Mouse (Mus musculus): ENCODE data around the gene C130079G13Rik.
"Not testable (repeated sequence)": the region's sequence is repeated elsewhere in the genome, so short reads cannot be mapped to it uniquely, and the experiment has no call there.

C130079G13Rik gene

DNA sequence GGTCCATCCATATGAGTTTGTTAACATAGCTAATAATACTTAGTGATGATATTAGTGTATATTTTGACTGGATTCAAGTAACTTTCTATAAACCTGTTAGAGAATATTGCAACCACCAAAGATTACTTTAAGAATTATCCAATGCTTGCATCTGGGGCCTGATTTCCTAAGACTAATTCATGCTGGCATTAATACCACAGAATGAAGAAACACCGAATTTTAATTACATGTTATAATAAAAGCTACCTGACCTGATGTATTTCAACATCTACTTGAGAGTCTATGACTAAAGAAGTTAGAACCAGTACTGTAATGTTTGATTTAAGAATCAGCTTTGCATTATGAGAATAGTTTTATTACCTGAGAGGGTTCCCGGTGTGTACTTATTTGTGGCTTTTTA is at the start of gene C130079G13Rik:
TSS of gene C130079G13Rik (plus strand) at position 301 of the 400 bp plus-strand sequence.
- DNase-seq (ENCODE audit: low spot score) = no peak

DNA sequence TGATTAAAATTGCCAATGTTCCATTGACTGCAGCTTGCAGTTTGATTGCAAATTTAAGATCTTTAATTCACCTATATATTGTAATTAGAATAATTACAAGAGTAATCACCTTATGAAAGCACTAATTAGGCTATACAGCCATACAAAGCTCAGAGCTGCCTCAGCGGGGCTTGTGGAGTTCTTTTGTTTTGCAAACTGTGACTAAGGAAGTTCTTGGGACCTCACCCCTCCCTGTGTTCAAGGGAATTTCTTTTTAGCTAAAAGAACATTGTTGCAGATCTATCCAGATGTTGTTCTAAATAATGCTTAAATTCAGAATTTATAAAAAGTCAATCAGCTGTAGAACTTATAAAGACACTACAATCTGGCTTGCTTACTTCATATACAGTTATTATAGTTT is 47.4 kb upstream of the C130079G13Rik start:
- not testable (repeated sequence) for DNase-seq (ENCODE audit: low spot score)

DNA sequence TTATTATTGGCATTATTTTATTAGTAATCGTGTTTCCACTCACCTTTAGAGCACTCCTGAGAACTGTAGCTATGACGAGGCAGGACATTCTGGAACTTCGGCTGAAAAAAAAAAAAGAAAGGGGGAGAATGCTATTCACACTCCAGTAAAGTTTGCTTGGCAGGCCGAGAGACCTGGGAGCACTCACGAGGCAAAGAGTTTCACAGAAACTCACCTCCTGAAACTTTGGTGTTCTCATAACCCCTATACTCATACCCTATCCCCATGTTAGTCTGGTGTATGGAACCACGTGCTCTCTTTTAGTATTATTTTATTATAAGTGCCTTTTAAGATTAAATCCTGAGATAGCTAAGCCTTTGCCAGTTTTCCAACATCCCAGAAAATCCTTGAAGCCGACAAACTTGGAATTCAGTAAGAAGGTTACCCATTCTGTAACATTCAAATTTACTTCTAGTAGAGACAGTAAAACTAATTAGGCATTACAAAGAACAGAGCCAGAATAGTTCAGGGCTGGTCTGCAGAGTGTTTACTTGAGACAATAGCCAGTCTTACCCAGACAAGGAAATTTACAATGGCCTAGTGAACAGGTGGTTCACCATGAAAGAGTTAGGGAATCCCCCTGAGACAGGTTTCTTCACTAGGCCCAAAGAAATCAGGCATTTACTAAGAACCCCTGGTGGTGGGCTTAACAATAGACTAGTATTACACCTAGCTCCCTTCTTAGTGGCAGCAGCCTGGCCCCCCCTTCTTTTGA is 45.0 kb upstream of the C130079G13Rik start:
- not testable (repeated sequence) for DNase-seq (ENCODE audit: low spot score)

DNA sequence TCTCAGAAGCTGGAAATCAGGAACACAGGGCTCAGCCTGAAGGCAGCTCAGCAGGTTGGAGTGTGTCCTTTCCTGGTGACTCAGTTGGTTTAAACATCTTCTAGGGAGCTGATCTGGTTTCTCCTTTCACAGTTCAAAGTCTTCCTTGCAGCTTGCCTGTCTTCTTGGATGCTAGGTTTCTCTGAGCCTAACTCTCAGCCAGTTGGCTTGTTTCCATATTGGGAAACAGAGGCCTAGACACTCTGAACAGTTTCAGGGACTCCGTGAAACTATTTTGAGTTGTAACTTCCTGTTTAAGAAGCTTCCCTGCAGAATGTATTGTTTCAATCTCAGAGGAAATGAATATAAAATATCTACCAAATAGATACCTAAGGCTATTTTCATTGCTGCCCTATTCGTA is 31.7 kb upstream of the C130079G13Rik start:
- no peak for DNase-seq (ENCODE audit: low spot score)

DNA sequence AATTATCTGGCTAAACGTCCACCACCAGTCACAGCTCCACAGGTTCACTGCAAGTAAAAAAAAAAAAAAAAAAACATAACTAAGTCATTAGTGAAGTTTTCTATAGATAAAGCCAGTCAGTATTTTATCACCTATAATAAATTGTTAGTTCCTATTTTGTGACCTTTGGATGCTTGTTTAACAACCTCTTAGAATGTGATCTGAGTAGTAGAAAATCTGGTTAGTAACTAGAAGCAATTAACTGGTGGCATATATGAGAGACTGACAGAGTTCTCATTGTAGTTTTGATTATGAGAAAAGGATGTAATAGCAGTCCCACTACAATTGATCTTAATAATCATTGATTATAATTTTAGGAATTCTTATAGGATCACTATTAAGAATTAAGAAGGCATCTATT is 9.6 kb downstream of the C130079G13Rik start:
- DNase-seq (ENCODE audit: low spot score) = no peak

DNA sequence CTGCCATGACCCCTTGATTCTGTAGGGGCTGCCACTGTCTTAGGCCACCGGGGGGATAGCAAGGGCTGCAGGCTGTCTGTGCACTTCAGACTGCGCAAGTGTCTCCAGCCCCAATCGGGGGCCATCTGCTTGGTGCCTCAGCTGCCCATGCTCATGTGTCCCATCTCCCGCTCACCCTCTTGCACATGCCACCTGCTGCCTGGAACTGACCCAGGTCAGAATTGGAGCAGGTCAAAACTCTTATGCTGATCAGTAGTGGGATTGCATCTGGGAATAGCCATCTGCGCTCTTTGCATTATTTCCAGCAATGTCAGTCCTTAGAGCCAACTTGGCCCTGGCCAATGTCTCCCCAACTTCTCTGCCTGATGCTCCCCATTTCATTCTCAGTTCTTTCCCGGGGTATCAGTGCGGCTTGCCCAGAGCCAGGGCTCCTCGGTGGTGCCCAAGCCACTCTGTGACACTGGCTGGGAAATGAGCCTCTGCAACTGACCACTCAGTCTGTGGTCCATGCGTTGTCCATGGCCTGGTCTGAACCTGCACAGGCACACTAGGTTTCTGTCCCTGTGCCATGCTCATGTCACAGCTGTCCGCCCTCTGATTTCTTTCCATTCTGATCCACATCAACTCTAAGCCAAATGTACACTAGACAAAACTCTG is 22.4 kb downstream of the C130079G13Rik start:
- no peak for DNase-seq (ENCODE audit: low spot score)

DNA sequence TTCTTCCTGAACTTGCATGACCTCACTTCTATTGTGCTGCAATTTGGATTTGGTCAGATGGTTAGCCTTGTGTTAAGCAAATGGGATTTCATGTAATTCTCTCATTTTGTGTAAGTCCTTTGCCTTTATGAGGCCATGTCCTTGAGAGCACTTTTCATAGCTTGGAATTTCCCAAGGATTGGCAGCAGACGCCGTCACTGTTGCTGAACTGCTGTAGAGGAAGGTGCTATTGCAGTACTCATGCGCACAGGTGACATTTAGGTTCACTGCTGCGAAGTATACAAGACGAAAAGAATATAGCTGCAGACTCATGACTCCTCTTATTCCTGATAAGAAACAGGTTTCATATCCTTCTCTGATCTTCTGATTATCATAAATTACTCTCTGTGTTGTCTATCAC is 45.9 kb downstream of the C130079G13Rik start:
- no peak for DNase-seq (ENCODE audit: low spot score)

DNA sequence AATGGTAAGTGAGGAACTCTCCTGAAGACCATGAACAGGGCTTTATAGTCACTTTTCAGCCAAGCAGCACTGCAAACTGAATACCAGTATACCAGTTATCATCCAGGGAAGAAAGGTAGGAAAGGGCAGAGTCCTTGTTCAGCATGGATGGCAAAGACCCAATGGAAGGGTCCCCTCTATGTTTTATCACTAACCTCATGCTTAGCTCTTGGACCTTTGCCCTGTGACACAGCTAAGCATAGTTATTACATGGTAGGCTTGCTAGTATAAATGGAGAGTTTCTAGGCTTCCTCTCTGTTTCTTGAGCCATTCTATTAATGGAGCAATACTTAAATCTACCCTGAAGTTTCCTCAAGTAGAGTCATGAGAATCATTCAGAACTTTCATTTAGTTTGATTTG is 49.6 kb downstream of the C130079G13Rik start:
- DNase-seq (ENCODE audit: low spot score) = no peak
